Mouse (Mus musculus): ENCODE measurements around the gene Cpne8. TPM values are rescaled to one million over a fixed set of nuclear protein-coding genes. Genes with fewer than 3 reads are reported as not detected.

Gene Cpne8
- 5.8 TPM for polyA plus RNA-seq (2014; fragmentation: Illumina TruSeq; extraction: RNeasy Lipid Tissue Mini Kit (QIAGEN cat#74804); ENCODE audit: low replicate concordance)

DNA sequence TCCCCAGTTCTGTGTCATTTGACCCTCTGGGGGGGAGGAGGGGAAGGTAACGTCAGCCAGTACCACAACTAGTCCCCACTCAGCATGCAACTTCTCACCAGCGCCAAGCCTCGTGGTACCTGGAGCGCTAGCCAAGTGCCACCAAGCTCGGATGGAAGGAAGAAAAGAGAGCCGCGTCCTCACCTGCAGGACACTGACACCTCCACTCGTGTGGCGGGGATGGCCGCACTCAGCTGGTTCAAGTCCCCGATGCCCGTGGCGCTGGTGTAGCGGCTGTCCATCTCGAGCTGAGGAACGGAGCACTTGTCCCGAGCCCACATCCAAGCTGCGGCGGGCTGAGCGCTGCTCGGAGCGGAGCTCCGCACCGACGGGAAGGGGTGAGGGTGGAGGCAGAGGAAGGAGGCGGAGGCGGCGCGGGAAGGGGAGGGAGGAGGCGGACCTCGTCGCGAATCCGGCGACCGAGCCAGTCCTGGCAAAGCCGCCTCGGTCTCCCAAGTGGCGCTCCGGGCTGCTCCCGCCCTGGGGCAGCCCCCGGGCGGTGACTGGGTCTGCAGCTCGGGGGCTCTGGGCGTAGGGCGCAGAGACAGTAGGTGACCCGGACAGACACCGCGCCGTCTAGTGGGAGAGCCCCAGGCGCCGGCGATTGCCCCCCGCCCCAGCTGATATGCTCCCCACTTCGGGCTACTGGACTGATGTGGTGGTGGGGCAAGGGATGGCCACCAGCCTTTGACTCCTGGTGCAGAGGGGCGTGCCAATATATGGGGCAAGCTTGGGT lies at the start of gene Cpne8:
Gene Cpne8, minus strand, starts transcription at position 448 of the 775 bp plus-strand sequence.

All from small intestine, adult 10 weeks (tissue).